Mouse (Mus musculus) erythroblast, embryonic 14.5 days (primary cell): Measurements from ENCODE around the gene Gxylt2. TPM values are rescaled to one million over a fixed set of nuclear protein-coding genes. Genes with fewer than 3 reads are reported as not detected.

Experiments
- H3K27me3 ChIP-seq: 2 replicates; pipeline ENCODE4 v1.6.1; 2012; ENCODE audit warnings: inconsistent platforms; ENCODE audit not compliant: control insufficient read depth
- H3K36me3 ChIP-seq: 2 replicates; pipeline ENCODE4 v1.6.1; 2012; ENCODE audit warnings: mild to moderate bottlenecking, inconsistent platforms; ENCODE audit not compliant: control insufficient read depth
- H3K4me1 ChIP-seq: 2 replicates; pipeline ENCODE4 v1.6.1; 2012; ENCODE audit warnings: inconsistent platforms; ENCODE audit not compliant: control insufficient read depth
- H3K4me3 ChIP-seq: replicated peaks from 2 replicates; pipeline ENCODE3; 2012; ENCODE audit warnings: moderate library complexity, mild to moderate bottlenecking, inconsistent platforms
- H3K9me3 ChIP-seq: 2 replicates; pipeline ENCODE4 v1.6.1; 2012; ENCODE audit warnings: low read length, inconsistent platforms, mixed read lengths; ENCODE audit not compliant: control insufficient read depth
- GATA1 ChIP-seq: IDR thresholded peaks from 2 replicates; pipeline ENCODE4 v1.6.1; 2012; ENCODE audit warnings: low read length, inconsistent platforms, mixed read lengths
- TAL1 ChIP-seq: IDR thresholded peaks from 3 replicates; pipeline ENCODE4 v1.6.1; 2012; ENCODE audit warnings: low read length, inconsistent platforms, mixed read lengths
- polyA plus RNA-seq: library from polyadenylated mRNA; stranded (reverse); fragments of >175 nt; gene quantifications from 2 replicates; pipeline ENCODE4 v1.2.3, GENCODE M21; 2012

The Gxylt2 gene
- polyA plus RNA-seq, 1 experiment, result not detected

DNA sequence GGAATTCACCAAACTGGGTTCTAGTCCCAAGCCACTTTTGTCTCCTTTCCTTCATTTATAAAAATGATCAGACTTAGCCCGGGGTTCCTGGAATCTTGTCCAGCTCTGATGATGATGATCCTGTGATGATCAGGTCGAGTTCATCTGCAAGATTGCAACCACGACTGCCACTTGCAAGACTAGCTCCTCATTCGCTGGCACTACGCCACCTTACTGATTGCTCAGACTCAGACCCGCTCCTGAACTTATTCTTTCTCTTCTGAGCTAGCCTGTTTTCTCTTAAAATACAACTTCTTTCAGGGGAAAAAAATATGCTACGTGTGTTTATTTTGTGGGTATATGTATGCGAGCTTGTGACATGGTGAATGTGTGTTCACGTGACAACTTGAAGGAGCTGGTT, 4.5 kb downstream of the Gxylt2 start:
- no peaks in the 10 kb centered on the region for H3K9me3 ChIP-seq
- peaks cover 24% of the 10 kb centered on the region for H3K27me3 ChIP-seq
- H3K4me1 ChIP-seq, result no peaks in the 10 kb centered on the region
- no peaks in the 10 kb centered on the region for H3K36me3 ChIP-seq
- H3K4me3 ChIP-seq, result no peak overlapping the region
- TF ChIP-seq GATA1, result no peak
- no peak for TF ChIP-seq TAL1

DNA sequence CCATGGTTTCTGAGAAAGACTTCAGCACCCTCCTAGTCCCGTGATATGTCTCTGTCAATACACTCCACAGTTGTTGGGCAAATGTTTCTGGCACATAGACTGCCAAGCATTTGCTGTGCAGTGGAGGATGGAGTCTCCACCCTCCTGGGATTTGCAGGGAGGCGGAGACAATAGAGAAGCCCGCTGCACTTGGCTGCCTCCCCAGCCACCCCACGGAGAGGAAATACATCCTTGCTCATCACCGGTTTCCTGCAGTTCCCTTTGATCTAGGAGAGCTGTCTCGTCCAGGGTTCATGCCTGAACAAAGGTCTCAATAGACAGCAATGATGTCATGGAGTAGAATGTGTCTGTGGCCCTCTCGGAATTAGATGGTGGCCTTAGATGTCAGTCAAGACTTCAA, 4.9 kb downstream of the Gxylt2 start:
- no peaks in the 10 kb centered on the region for H3K4me1 ChIP-seq
- H3K4me3 ChIP-seq, result no peak overlapping the region
- no peaks in the 10 kb centered on the region for H3K9me3 ChIP-seq
- no peaks in the 10 kb centered on the region for H3K36me3 ChIP-seq
- TF ChIP-seq TAL1 (no peak), GATA1 (no peak)
- H3K27me3 ChIP-seq, result peaks cover 19% of the 10 kb centered on the region

DNA sequence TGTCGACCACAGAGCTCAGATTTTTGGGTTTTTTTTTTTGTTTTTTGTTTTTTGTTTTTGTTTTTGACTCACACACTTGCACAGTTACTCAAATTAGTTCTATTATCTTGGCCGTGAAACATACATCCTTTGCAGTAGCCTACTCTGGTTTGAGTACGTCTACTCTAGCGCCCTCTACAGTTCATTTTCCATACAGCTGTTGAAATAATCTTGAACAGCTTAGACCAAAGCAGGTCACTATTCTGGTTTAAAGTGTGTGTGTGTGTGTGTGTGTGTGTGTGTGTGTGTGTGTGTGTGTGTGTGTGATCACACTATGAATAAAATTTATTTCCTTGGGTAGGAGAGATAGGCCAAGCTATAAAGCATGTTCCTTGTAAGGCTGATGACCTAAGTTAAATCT, 5.6 kb downstream of the Gxylt2 start:
- no peak for TF ChIP-seq TAL1
- no peak for TF ChIP-seq GATA1
- Histone ChIP-seq H3K4me3 (no peak overlapping the region), H3K9me3 (no peaks in the 10 kb centered on the region), H3K36me3 (no peaks in the 10 kb centered on the region), H3K27me3 (peaks cover 12% of the 10 kb centered on the region), H3K4me1 (no peaks in the 10 kb centered on the region)

DNA sequence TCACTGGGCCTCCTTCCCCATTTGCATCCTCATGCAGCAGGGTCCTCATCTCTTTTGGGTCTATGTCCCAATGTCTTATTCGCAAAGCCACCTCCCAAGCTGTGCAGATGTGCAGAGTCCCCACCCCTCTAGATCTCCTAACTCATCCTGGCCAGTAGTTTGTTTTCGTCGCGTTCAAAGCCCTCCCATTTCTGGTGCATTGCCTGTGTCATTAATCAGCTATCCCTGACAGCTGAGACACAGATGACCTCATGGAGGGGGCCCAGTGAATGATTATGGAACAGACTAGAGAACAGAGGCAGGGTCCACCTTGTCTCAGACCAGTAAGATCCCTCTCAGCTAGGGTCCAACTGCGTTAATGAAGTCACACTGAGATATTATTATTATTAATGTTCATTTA, 6.3 kb downstream of the Gxylt2 start:
- no peak overlapping the region for H3K4me3 ChIP-seq
- no peaks in the 10 kb centered on the region for H3K4me1 ChIP-seq
- no peaks in the 10 kb centered on the region for H3K9me3 ChIP-seq
- H3K36me3 ChIP-seq, result no peaks in the 10 kb centered on the region
- TF ChIP-seq GATA1, result no peak
- no peak for TF ChIP-seq TAL1
- peaks cover 5% of the 10 kb centered on the region for H3K27me3 ChIP-seq

DNA sequence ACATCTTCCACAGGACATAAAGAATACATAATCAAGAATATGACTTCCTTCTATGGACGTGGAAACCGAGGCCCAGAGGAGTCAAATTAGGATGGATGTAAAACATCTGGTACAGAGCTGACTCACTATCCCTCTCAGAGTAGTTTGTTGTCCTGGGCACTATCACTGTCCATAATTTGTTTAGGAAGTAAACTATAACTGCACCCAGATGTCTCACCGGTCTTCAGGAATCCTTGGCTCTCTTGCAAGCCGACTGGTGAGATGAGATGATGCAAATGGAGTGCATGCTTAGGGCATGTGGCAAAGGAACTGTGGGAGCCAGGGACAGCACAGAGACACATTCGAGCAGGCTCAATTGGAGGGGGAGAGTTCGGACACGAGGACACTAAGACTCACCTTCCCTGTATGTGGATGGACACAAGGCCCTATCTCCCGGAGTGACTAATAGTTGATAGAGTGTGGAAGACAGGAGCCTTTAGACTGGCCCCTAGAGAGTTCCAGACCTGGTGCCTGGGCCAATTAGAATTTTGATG, 10.8 kb downstream of the Gxylt2 start:
- no peaks in the 10 kb centered on the region for H3K36me3 ChIP-seq
- H3K4me1 ChIP-seq, result peaks cover 2% of the 10 kb centered on the region; the same call in 1 of the 2 replicates
- H3K9me3 ChIP-seq, result no peaks in the 10 kb centered on the region
- H3K27me3 ChIP-seq, result 0 out of 2 replicates have a peak, but pooled peaks cover 2% of the 10 kb centered on the region
- H3K4me3 ChIP-seq, result no peak overlapping the region
- TF ChIP-seq TAL1 (no peak), GATA1 (no peak)

DNA sequence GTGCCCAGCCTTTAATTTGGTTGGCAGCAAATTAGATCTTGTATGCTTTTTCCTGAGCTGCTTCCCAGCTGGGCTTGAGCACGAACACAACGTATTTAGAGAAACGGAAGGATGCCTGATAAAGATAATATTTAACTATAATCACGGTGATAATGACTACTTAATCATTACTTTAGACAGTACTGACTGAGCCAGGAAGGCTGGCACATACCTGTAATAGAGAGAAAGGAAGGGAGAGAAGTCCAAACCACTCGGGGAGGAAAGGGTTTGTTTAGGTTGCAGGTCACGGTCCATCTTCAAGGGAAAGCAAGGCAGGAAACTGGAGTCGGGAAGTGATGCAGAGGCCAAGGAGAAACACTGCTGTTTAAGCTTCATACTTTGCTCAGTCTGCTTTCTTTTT, 11.6 kb downstream of the Gxylt2 start:
- H3K36me3 ChIP-seq, result no peaks in the 10 kb centered on the region
- no peaks in the 10 kb centered on the region for H3K9me3 ChIP-seq
- no peak overlapping the region for H3K4me3 ChIP-seq
- H3K4me1 ChIP-seq, result peaks cover 2% of the 10 kb centered on the region; the same call in 1 of the 2 replicates
- 0 out of 2 replicates have a peak, but pooled peaks cover 2% of the 10 kb centered on the region for H3K27me3 ChIP-seq
- TF ChIP-seq GATA1 (no peak), TAL1 (no peak)

DNA sequence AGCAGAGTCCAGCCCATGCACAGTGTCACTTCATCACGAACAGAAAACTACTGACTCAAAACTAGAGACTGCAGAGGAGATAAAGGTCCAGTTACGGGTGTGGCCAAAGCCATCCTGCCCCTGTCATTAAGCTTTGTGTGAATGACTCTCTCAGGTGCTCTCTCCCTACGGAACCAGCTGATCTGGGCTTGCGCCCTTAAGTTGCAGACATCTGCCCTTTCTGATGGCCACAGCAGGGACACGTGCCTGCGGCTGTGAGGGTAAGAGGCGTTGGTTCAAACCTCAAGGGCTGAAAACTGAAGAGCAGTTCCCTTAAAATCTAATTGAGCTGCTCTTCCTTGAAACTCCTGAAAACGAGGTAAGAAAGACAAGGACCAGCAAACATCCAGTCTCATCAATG, 12.3 kb downstream of the Gxylt2 start:
- Histone ChIP-seq H3K9me3 (no peaks in the 10 kb centered on the region), H3K4me1 (peaks cover 2% of the 10 kb centered on the region; the same call in 1 of the 2 replicates), H3K4me3 (no peak overlapping the region), H3K36me3 (no peaks in the 10 kb centered on the region), H3K27me3 (peaks cover 2% of the 10 kb centered on the region; the same call in 1 of the 2 replicates)
- TF ChIP-seq TAL1 (no peak), GATA1 (no peak)

DNA sequence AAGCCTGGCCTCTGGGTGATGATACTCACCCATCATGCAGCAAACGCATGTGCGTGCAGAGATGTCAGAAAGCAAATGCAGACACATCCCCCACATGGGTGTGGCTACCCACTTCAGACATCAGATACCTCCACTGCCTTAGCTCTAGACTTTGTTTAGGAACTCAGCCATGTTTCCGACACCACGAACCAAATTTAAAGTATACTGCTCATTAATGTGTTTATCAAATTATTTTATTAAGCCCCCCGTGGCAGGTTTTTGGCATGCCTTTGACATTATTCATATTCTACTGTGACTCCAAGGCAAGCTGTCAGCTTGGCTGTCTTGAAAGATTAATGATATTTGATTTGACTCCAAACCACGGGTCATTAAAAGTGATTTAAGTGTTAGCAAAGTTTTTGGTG, 15.6 kb downstream of the Gxylt2 start:
- no peaks in the 10 kb centered on the region for H3K9me3 ChIP-seq
- no peak overlapping the region for H3K4me3 ChIP-seq
- peaks cover 2% of the 10 kb centered on the region; the same call in 1 of the 2 replicates for H3K27me3 ChIP-seq
- TF ChIP-seq GATA1, result no peak
- no peak for TF ChIP-seq TAL1
- H3K36me3 ChIP-seq, result no peaks in the 10 kb centered on the region
- peaks cover 2% of the 10 kb centered on the region; the same call in 1 of the 2 replicates for H3K4me1 ChIP-seq

DNA sequence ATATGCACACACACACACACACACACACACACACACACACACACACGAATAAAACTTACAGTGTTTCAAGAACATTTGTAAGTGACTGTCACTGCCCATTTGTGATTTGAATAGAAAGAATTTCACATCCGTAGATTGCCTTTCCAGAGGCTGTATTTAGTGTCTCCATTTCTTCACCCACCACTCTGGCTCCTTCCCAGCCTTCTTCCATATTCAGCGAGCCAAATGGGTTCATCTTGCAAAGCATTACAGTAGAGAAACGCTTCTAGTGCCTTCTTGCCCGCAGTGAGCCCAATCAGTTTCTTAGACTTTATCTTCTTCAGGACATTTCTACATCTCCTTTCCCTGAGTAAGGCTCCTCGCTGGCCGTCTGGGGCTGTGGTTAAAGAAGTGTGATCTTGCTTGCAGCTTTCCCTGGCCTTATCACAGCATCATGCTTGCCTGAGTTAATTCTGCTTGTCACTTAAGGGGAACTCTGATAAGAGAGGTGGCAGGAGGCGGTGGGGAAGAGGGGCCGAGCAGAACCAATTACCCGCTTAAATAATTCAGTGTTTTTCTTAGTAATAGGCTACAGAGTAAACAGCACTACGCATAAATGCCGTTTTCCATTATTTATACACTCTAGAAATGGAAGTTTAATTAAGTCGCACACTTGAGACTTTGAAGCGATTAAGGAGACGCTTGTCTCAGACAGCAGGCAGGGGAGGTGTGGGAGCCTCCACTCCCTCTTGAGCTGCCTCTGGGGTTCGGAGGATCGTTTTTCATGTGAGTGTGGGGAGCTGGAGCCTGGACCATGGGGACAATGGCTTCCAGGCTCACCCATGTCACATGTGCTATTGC, 16.6 kb downstream of the Gxylt2 start:
- TF ChIP-seq TAL1 (no peak), GATA1 (no peak)
- Histone ChIP-seq H3K4me1 (peaks cover 2% of the 10 kb centered on the region; the same call in 1 of the 2 replicates), H3K36me3 (no peaks in the 10 kb centered on the region), H3K27me3 (peaks cover 2% of the 10 kb centered on the region; the same call in 1 of the 2 replicates), H3K9me3 (no peaks in the 10 kb centered on the region), H3K4me3 (no peak overlapping the region)

DNA sequence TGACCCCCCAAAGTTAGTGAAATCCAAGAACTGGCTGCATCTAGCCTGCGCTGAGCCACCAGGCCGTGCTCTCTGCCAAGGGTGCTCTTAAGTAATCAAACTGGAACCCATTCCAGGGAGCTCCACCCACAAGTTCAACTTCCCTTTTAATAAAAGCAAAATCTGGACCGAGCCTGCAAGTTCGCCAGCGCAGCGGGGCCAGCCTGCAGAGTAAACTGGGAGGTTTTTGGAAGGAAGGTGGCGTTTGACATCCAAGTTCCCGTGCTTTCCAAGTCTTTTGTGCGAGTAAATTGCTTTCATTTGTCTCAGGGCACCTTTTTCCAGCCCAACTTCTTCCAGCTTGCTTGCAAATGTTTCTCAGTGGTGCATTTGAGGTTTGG, 27.5 kb downstream of the Gxylt2 start:
- no peaks in the 10 kb centered on the region for H3K4me1 ChIP-seq
- TF ChIP-seq TAL1 (no peak), GATA1 (no peak)
- H3K27me3 ChIP-seq, result no peaks in the 10 kb centered on the region
- no peaks in the 10 kb centered on the region for H3K9me3 ChIP-seq
- no peaks in the 10 kb centered on the region for H3K36me3 ChIP-seq
- no peak overlapping the region for H3K4me3 ChIP-seq
